In the genomic region with DNA sequence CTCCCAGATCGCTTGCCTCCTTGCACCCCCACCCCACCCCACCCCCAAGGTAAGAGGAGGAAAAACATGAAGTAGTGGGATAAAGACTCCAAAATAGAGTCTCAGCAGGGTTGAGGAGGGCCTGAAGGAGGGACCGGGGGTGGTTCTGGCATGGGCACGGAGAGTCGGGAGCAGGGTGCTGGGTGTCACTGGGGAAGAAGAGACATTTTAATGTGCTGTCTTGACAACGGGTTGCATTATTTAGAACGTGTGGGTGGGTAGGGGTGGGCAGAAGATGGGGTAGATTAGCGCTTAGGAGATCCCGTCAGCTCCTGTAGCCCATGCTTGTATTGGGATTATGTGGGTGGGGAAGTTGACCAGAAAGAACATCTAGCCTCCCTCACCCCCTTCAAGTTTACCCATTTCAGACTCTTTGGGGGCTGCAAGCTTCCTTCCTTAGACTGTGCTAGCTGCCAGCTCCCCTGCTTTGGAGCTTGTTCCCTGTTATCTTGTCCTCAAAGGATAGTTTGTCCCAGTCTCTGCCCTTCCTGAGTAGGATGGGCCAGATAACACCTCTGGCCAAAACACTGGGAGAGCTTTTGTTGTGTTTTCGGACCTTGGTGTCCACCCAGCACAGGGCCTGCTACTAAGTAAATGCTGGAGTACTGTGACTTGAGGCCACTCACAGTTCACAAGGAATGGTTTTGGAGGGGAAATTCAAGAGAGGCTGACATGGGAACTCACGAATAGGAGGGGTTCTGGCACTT, we compare ENCODE assay signal across 21 mouse cellular contexts. TPM values are rescaled to one million over a fixed set of nuclear protein-coding genes. Genes with fewer than 3 reads are reported as not detected.
DNase-seq lines count a peak whose midpoint lies in the region; ATAC-seq and TF ChIP-seq lines count a peak whose summit lies in the region.
"Had no signal": no experiment of that assay in that cellular context is flagged by ENCODE, and none has a peak within 500 bp of the region (broad histone marks: within the 10 kb centered on the region; RNA-seq: fewer than 3 reads in every experiment).

No protein-coding gene starts in this region.

- intact Hi-C loops in heart, postnatal 10 days (cut with DNase I) = no loop called here

- no peak overlapping the region for H3K4me3 ChIP-seq in liver, adult 2 months (ENCODE audit: insufficient read depth, low read depth, low read length)
- H3K4me3 ChIP-seq in liver, embryonic 11.5 days (ENCODE audit: low read depth, low read length) = no peak overlapping the region
- H3K4me3 ChIP-seq: forebrain, embryonic 13.5 days; heart, embryonic 13.5 days; liver, embryonic 13.5 days; neural tube, embryonic 12.5 days had no signal

- no peaks in the 10 kb centered on the region; the same call in 1 of the 2 replicates for H3K79me2 ChIP-seq in liver, adult 2 months (ENCODE audit: control insufficient read depth, insufficient read depth, low read length)

- no peaks in the 10 kb centered on the region for H3K9me3 ChIP-seq in liver, embryonic 11.5 days (ENCODE audit: control insufficient read depth, low read length)
- H3K9me3 ChIP-seq: forebrain, embryonic 13.5 days; heart, embryonic 13.5 days; liver, embryonic 13.5 days; neural tube, embryonic 12.5 days had no signal

- ATAC-seq in liver, embryonic 11.5 days (replicated peaks; ENCODE audit: low FRiP score) = no peak
- ATAC-seq: forebrain, embryonic 13.5 days; hindbrain, postnatal 0 days; intestine, postnatal 0 days had no signal

- no peak for TF ChIP-seq POLR2A in liver, adult 2 months (IDR thresholded peaks at IDR 0.05; ENCODE audit: extremely low read depth, insufficient read depth, low read length)

- no peak overlapping the region for H3K4me2 ChIP-seq in liver, embryonic 11.5 days
- H3K4me2 ChIP-seq: forebrain, embryonic 13.5 days; heart, embryonic 13.5 days; liver, embryonic 13.5 days; midbrain, embryonic 11.5 days; neural tube, embryonic 12.5 days had no signal

- TF ChIP-seq CTCF in liver, adult 2 months (IDR thresholded peaks at IDR 0.05; ENCODE audit: low read depth, low read length) = no peak

- H3K9ac ChIP-seq in liver, adult 2 months (ENCODE audit: low read depth, low read length) = no peak overlapping the region
- H3K9ac ChIP-seq in liver, embryonic 11.5 days (ENCODE audit: low read depth, low read length) = no peak overlapping the region
- H3K9ac ChIP-seq: forebrain, embryonic 13.5 days; heart, embryonic 13.5 days; liver, embryonic 13.5 days; neural tube, embryonic 12.5 days had no signal

- DNase-seq in heart, adult 18-20 months = peak; percentile 41 to 57
- no peak for DNase-seq in heart, postnatal 10 days
- no peak for DNase-seq in liver, adult 2 months (ENCODE audit: extremely low read depth, low read depth, low spot score)
- no peak for DNase-seq in liver, embryonic 11.5 days (ENCODE audit: low spot score)
- DNase-seq in brain, adult 2 months (ENCODE audit: low read depth, low spot score) = peak; percentile 70
- DNase-seq in lung, postnatal 25 days (ENCODE audit: low spot score) = peak; percentile 47
- DNase-seq in spleen, postnatal 14 days (ENCODE audit: low spot score in 2 of 2) = no peak
- no peak for DNase-seq in MN1 (ENCODE audit: low spot score)
- DNase-seq: adrenal gland, postnatal 36 days; cerebellum, adult 2 months; gastrocnemius, postnatal 36 days; liver, embryonic 13.5 days; spleen, adult 18-20 months had no signal

- H3K27ac ChIP-seq in liver, adult 2 months (replicated peaks; ENCODE audit: insufficient read depth, low read depth, low read length) = peak overlapping the region; percentile 60
- no peak overlapping the region for H3K27ac ChIP-seq in liver, embryonic 11.5 days (ENCODE audit: low read depth, low read length)
- H3K27ac ChIP-seq: forebrain, embryonic 13.5 days; hindbrain, postnatal 0 days; kidney, postnatal 0 days; liver, embryonic 13.5 days; neural tube, embryonic 12.5 days had no signal

- no peaks in the 10 kb centered on the region for H3K27me3 ChIP-seq in liver, adult 2 months (ENCODE audit: control insufficient read depth, insufficient read depth, low read length)
- peaks cover 14% of the 10 kb centered on the region for H3K27me3 ChIP-seq in liver, embryonic 11.5 days (replicated peaks; ENCODE audit: control insufficient read depth, insufficient read depth, low read length)
- H3K27me3 ChIP-seq: CH12.LX; heart, embryonic 13.5 days; neural tube, embryonic 12.5 days had no signal

- no peaks in the 10 kb centered on the region for H3K36me3 ChIP-seq in liver, adult 2 months (ENCODE audit: control insufficient read depth, insufficient read depth, low read length)
- no peaks in the 10 kb centered on the region for H3K36me3 ChIP-seq in liver, embryonic 11.5 days (ENCODE audit: control insufficient read depth, insufficient read depth, low read length)
- H3K36me3 ChIP-seq: heart, embryonic 13.5 days; liver, embryonic 13.5 days; neural tube, embryonic 12.5 days had no signal

- WGBS in liver, adult 2 months = 77% methylated on average over 10 of the region's 10 CpGs
- WGBS in liver, embryonic 11.5 days = 64% methylated on average over 8 of the region's 10 CpGs

- peaks cover 2% of the 10 kb centered on the region; the same call in 1 of the 2 replicates for H3K4me1 ChIP-seq in liver, adult 2 months (ENCODE audit: control insufficient read depth, insufficient read depth, low read length)
- H3K4me1 ChIP-seq in liver, embryonic 11.5 days (replicated peaks; ENCODE audit: control insufficient read depth, insufficient read depth, low read length) = peaks cover 6% of the 10 kb centered on the region
- H3K4me1 ChIP-seq: forebrain, embryonic 13.5 days; neural tube, embryonic 12.5 days had no signal

RNA-seq across cellular contexts. Expression of a gene that starts 47.9 kb away (rescaled TPM):
- 10 to 100 TPM; 28.1 to 30.4 TPM for total RNA-seq in heart, adult 18-20 months (2021)
- total RNA-seq in heart, postnatal 10 days (2021) = 10 to 100 TPM; 34.0 to 40.9 TPM
- 6.8 and 8.4 TPM in 2 replicates for total RNA-seq in liver, adult 2 months (2014; rRNA removed)
- polyA plus RNA-seq in liver, adult 2 months (2012; rRNA removed) = 8.3 TPM in 2 replicates
- 7.2 and 7.4 TPM in 2 replicates for polyA plus RNA-seq in liver, embryonic 11.5 days (2014; fragmentation: Nextera tagmentation; extraction: Ambion mirVana)

Comparison
In these comparisons a context has a peak if more than half of its experiments do, and no peak if none do; other contexts are left out.
1. DNase-seq: peak in heart, adult 18-20 months (2 of 2), brain, adult 2 months (single experiment) and lung, postnatal 25 days (single experiment); none in heart, postnatal 10 days (0 of 2), liver, adult 2 months (single experiment), liver, embryonic 11.5 days (single experiment), spleen, postnatal 14 days (0 of 2) and MN1 (single experiment).